In the genomic region with DNA sequence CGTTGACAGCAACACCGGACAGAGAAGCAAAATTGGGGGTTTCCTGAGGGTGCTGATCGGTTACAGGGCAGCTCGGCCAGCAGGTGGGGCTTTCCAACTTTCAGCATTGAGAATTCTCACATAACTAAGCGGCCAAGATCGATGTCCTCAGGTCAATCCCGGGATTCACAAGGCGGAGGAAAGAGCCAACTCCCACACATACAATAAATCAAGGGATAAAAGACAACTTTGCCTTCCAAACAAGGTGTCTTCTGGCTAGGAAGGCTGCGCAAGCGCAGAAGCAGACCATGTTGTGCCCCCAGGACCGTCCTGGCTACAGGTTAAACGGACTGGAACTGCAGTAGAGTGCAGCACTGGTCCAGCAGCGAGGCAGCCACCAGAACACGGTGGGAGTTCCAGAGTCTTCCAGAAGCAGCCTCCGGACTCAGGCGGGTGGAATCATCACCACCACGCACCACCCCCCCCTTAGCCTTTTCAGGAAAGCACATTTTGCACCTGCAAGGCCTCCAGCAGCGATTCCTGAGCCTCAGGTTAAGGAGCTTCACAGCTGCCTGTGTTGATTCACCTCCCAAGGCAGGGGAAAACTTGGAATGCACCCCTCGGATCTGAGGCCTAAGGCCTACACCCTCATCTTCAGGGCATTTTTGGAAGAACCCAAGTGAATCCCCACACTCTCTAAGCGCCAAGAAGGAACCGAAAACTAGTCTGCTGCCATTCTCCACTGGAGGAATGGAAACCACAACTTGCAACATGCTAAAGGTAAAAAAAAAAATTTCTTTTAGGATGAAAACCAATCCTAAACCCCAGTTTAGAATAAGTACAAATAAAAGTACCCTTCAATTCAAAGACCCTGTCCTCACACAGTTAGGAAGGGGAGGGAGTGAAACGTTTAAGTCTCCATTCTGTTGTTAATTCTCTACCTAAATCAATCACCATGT, we compare ENCODE assay signal across 10 mouse cellular contexts. TPM values are rescaled to one million over a fixed set of nuclear protein-coding genes. Genes with fewer than 3 reads are reported as not detected.
A peak's percentile ranks its signal among the peaks of the same experiment; 100 is the strongest.
DNase-seq lines count a peak whose midpoint lies in the region; TF ChIP-seq lines count a peak whose summit lies in the region.
"Had no signal": no experiment of that assay in that cellular context is flagged by ENCODE, and none has a peak within 500 bp of the region (broad histone marks: within the 10 kb centered on the region; RNA-seq: fewer than 3 reads in every experiment).

No protein-coding gene starts in this region.

- peaks cover 12% of the 10 kb centered on the region for H3K36me3 ChIP-seq in ES-Bruce4 (ENCODE audit: control insufficient read depth, insufficient read depth, low read length, poor library complexity, severe bottlenecking)

- peak; percentile 75 for TF ChIP-seq EP300 in ES-Bruce4 (IDR thresholded peaks at IDR 0.05; ENCODE audit: insufficient read depth, low read depth, low read length)

- no peak for TF ChIP-seq POLR2A in ES-Bruce4 (IDR thresholded peaks at IDR 0.05; ENCODE audit: insufficient read depth, low read length)
- no peak for TF ChIP-seq POLR2A in brain, embryonic 14.5 days (IDR thresholded peaks at IDR 0.05; ENCODE audit: borderline replicate concordance, extremely low read depth, insufficient read depth, insufficient read length, poor library complexity, severe bottlenecking)

- H3K4me1 ChIP-seq in ES-Bruce4 (ENCODE audit: control insufficient read depth, insufficient read depth, low read length) = no peaks in the 10 kb centered on the region
- H3K4me1 ChIP-seq: forebrain, embryonic 12.5 days; heart, embryonic 15.5 days had no signal

- intact Hi-C loops in left cerebral cortex, adult 2 months (cut with DNase I) = no loop called here
- intact Hi-C loops in left cerebral cortex, postnatal 25 days (cut with DNase I) = loop anchor here (5.0 kb wide), 1 partner anchor 320 kb away; no protein-coding TSS in a partner anchor

- no peak overlapping the region for H3K27ac ChIP-seq in left cerebral cortex, adult 2 months
- peak overlapping the region; percentile 82 for H3K27ac ChIP-seq in ES-Bruce4 (ENCODE audit: insufficient read depth, low read length)
- H3K27ac ChIP-seq: forebrain, embryonic 12.5 days; heart, embryonic 15.5 days had no signal

- no peak overlapping the region for H3K9ac ChIP-seq in ES-Bruce4 (ENCODE audit: low read depth, poor library complexity, severe bottlenecking)
- H3K9ac ChIP-seq: forebrain, embryonic 12.5 days; heart, embryonic 15.5 days had no signal

- H3K9me3 ChIP-seq in ES-Bruce4 (replicated peaks; ENCODE audit: control insufficient read depth, insufficient read depth, low read length, poor library complexity, severe bottlenecking) = no peaks in the 10 kb centered on the region
- H3K9me3 ChIP-seq: forebrain, embryonic 12.5 days; heart, embryonic 15.5 days had no signal

- no peaks in the 10 kb centered on the region for H3K27me3 ChIP-seq in ES-Bruce4 (ENCODE audit: control insufficient read depth, insufficient read depth, low read length, poor library complexity, severe bottlenecking)
- H3K27me3 ChIP-seq: forebrain, embryonic 12.5 days; heart, embryonic 15.5 days had no signal

- no peak for DNase-seq in left cerebral cortex, adult 2 months (ENCODE audit: extremely low spot score in 1 of 2, low spot score in 2 of 2)
- no peak for DNase-seq in left cerebral cortex, postnatal 25 days (ENCODE audit: low spot score in 2 of 2)
- no peak for DNase-seq in brain, embryonic 14.5 days (ENCODE audit: low read depth)
- DNase-seq in kidney, postnatal 14 days = peak; percentile 56
- DNase-seq in layer of hippocampus, adult 11-12 months (ENCODE audit: low spot score) = no peak
- no peak for DNase-seq in right cerebral cortex, adult 2 months (ENCODE audit: low spot score in 2 of 2)
- no peak for DNase-seq in left cerebral cortex, adult 9 months (ENCODE audit: low spot score in 2 of 2)

- H3K4me3 ChIP-seq in left cerebral cortex, adult 2 months = no peak overlapping the region
- peak overlapping the region; percentile 28; the same call in 1 of the 2 replicates for H3K4me3 ChIP-seq in ES-Bruce4 (ENCODE audit: low read depth, low read length)
- H3K4me3 ChIP-seq: forebrain, embryonic 12.5 days; heart, embryonic 15.5 days had no signal

- peak; percentile 2; the same call in 1 of the 2 replicates for TF ChIP-seq CTCF in left cerebral cortex, adult 2 months (IDR thresholded peaks at IDR 0.05)
- peak; percentile 47 for TF ChIP-seq CTCF in ES-Bruce4 (IDR thresholded peaks at IDR 0.05; ENCODE audit: low read depth, low read length)
- peak; percentile 14; the same call in 1 of the 2 replicates for TF ChIP-seq CTCF in brain, embryonic 14.5 days (IDR thresholded peaks at IDR 0.05; ENCODE audit: borderline replicate concordance, extremely low read depth, insufficient read depth, insufficient read length)

RNA-seq across cellular contexts. Expression of a gene that starts 30.1 kb away (rescaled TPM):
- 10 to 100 TPM; 41.4 to 44.3 TPM for total RNA-seq in left cerebral cortex, adult 2 months (2021)
- total RNA-seq in left cerebral cortex, postnatal 25 days (2021) = 10 to 100 TPM; 45.4 to 46.3 TPM
- polyA plus RNA-seq in ES-Bruce4 (2011; ENCODE audit: insufficient read depth, insufficient read length, low read depth, missing spikeins) = 88.7 and 91.1 TPM in 2 replicates
- 46.6 and 52.2 TPM in 2 replicates for polyA plus RNA-seq in brain, embryonic 14.5 days (2012; rRNA removed)

RNA-seq across cellular contexts. Expression of a gene that starts 37.7 kb away (rescaled TPM):
- total RNA-seq in left cerebral cortex, adult 2 months (2021) = 10 to 100 TPM; 17.9 to 21.1 TPM
- total RNA-seq in left cerebral cortex, postnatal 25 days (2021) = 10 to 100 TPM; 16.7 to 16.9 TPM
- polyA plus RNA-seq in ES-Bruce4 (2011; ENCODE audit: insufficient read depth, insufficient read length, low read depth, missing spikeins) = 0.54 and 0.82 TPM in 2 replicates
- polyA plus RNA-seq in brain, embryonic 14.5 days (2012; rRNA removed) = 0.28 and 0.41 TPM in 2 replicates
